Mouse (Mus musculus) ovary, postnatal 10 days (tissue): ENCODE measurements around the gene Gm12253.

Experiments
- DNase-seq: peaks from one replicate; pipeline ENCODE4 v3.0.0; 2022; ENCODE audit warnings: low spot score

The Gm12253 gene

DNA sequence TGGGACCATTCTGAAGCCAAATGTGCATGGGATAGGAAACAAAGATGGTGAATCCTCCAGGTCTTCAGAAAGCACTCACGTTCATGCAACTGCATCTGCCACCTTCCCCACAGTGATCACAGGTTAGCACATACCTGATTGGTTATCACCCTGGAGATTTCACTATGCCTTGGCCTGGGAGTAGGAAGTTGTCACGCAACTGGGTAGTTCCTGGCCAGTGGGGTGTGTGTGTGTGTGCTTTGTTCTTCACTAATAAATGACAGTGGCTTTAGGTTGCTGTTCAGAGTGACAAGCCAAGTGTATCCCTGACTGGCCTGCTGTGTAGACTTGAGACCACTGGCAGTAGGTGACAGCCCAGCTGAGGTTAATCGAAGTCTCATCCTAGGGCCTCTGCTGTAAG is at the start of gene Gm12253:
Gm12253 (plus strand) TSS at position 301 of the 400 bp plus-strand sequence.
- DNase-seq, result no peak

- no peak for DNase-seq
Observed at GRCm38 (mm10) chr11:58399985-58400645, 32.2 kb upstream of the Gm12253 start.

- DNase-seq, result no peak
Observed at GRCm38 (mm10) chr11:58400655-58401054, 31.7 kb upstream of the Gm12253 start.

DNA sequence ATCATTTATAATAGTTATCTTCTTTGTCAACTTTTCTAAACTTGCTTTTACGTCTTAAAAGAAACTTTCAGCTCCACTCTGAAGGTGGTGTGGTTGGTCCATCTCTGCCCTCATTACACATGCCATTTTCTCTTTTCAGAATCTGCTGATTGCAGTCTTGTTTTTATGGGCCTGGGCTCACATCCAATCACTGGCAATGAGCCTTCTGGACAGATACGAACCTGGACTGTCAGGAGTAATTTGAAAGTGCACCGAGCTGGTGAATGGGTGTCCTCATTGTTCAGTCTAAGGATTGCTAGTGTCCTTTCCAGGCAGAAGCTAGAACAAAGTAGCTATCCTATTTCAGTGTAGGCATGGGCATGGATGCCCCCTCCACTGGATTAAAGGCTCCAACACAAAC is 24.3 kb upstream of the Gm12253 start:
- no peak for DNase-seq

- no peak for DNase-seq
Observed at GRCm38 (mm10) chr11:58418336-58418735, 14.0 kb upstream of the Gm12253 start.

GRCm38 (mm10) chr11:58420815-58421214 is 11.5 kb upstream of the Gm12253 start, which contains the start of gene 1810065E05Rik:
Gene 1810065E05Rik (plus strand): TSS chr11:58421111.
- DNase-seq, result no peak

- no peak for DNase-seq
Observed at GRCm38 (mm10) chr11:58437866-58438265, 5.5 kb downstream of the Gm12253 start.

DNA sequence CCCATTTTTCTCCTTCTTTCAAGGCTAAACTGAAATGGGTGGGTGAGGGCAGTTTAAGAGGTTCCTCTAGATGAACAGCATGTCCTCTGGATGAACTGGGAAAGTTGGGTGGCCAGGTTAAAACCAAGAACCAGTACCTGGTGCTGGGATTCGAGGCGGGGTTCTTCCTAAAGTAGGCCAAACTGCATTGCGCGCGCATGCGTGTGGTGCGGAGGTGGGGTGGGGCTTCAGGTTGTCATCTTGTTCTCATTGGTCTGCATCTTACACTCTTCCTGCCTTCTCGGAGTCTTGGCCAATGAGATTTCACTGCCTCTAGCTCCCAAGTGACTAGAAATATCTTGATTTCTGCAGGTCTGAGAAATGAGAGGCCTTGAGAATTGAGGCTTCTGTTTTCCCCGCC is 20.4 kb downstream of the Gm12253 start, which contains the start of gene Lypd9:
Lypd9 (minus strand) TSS at position 165 of the 400 bp plus-strand sequence.
- DNase-seq, result no peak

DNA sequence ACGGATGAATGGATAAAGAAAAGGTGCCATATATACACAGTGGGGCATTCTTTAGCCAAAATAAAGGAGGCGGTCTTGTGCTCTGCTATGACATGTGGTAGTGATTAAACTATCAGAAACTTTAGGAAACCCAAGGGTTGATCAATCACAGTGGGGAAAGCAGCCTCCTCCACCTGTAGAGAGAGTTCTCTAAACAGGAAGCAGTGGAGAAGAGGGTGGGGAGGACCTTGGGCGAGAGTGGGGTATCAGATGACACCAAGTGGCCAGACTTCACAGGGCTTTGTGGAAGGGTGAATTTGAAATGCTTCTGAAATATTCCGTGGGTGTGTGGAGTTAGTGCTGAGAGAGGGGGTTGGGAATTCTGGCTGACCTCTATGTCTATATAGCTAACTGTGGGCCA is 21.2 kb downstream of the Gm12253 start:
- DNase-seq, result no peak

DNA sequence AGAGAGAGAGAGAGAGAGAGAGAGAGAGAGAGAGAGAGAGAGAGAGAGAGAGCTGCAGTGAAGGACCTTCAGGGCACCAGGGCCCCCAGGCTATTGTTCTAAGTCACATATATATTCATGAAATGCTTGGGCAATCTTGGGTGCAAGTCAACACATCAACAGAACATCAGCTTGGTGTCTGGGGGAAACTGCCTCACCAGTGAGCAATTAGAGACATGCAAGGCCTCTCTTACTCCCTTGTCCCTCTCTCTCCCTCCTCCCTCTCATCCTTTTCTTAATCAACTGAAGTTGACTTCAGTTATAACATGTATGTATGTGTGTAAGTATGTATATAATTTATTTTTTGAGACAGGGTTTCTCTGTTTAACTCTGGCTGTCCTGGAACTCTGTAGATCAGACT is 29.8 kb downstream of the Gm12253 start, which contains the start of gene Olfr30:
Olfr30 (minus strand) TSS at position 101 of the 400 bp plus-strand sequence.
- no peak for DNase-seq
